Mouse (Mus musculus): ENCODE data around the gene Olfr1506. TPM values are rescaled to one million over a fixed set of nuclear protein-coding genes. Genes with fewer than 3 reads are reported as not detected.
"Not testable (repeated sequence)": the region's sequence is repeated elsewhere in the genome, so short reads cannot be mapped to it uniquely, and the experiment has no call there.

Olfr1506 gene
- not detected in 2 replicates for polyA plus RNA-seq (2015; fragmentation: Nextera tagmentation; extraction: Ambion mirVana)

GRCm38 (mm10) chr2:90224393-90224792 lies at the start of gene Olfr1506:
TSS of gene Olfr1506 (minus strand) at chr2:90224493.
- H3K27ac ChIP-seq (ENCODE audit: low read length), result not testable (repeated sequence)

GRCm38 (mm10) chr2:90270932-90271331 lies 46.6 kb upstream of the Olfr1506 start, which contains the start of gene Olfr1271:
TSS of gene Olfr1271 (minus strand) at chr2:90271032.
- Histone ChIP-seq H3K4me2 (ENCODE audit: low read length) (no peak within 1 kb of the TSS), H3K27me3 (replicated peaks; ENCODE audit: control insufficient read depth, insufficient read depth, low read length) (no peaks in the 10 kb centered on the region), H3K9me3 (ENCODE audit: control insufficient read depth, low read length) (no peaks in the 10 kb centered on the region), H3K27ac (ENCODE audit: low read length) (no peak within 1 kb of the TSS), H3K4me1 (replicated peaks; ENCODE audit: control insufficient read depth, insufficient read depth, low read length) (no peaks in the 10 kb centered on the region), H3K4me3 (replicated peaks; ENCODE audit: low read length) (no peak within 1 kb of the TSS), H3K9ac (replicated peaks; ENCODE audit: low read depth, low read length) (no peak within 1 kb of the TSS), H3K36me3 (ENCODE audit: control insufficient read depth, insufficient read depth) (no peaks in the 10 kb centered on the region)
- 93% methylated on average over 2 of the region's 2 CpGs for WGBS
- ATAC-seq, result no peak

More at GRCm38 (mm10) chr2:90224393-90224792, at the start of gene Olfr1506:
- no CpG with 5 or more reads among the region's 6 CpGs for WGBS
- not testable (repeated sequence) for H3K4me3 ChIP-seq (replicated peaks; ENCODE audit: low read length); H3K4me2 ChIP-seq (ENCODE audit: low read length); H3K9me3 ChIP-seq (ENCODE audit: control insufficient read depth, low read length); H3K27me3 ChIP-seq (replicated peaks; ENCODE audit: control insufficient read depth, insufficient read depth, low read length); H3K36me3 ChIP-seq (ENCODE audit: control insufficient read depth, insufficient read depth); ATAC-seq; H3K4me1 ChIP-seq (replicated peaks; ENCODE audit: control insufficient read depth, insufficient read depth, low read length); H3K9ac ChIP-seq (replicated peaks; ENCODE audit: low read depth, low read length)

- no peaks in the 10 kb centered on the region for H3K4me1 ChIP-seq (replicated peaks; ENCODE audit: control insufficient read depth, insufficient read depth, low read length)
- no peak within 1 kb of the TSS for H3K4me3 ChIP-seq (replicated peaks; ENCODE audit: low read length)
- no peak within 1 kb of the TSS for H3K4me2 ChIP-seq (ENCODE audit: low read length)
- no peak within 1 kb of the TSS for H3K9ac ChIP-seq (replicated peaks; ENCODE audit: low read depth, low read length)
- H3K27ac ChIP-seq (ENCODE audit: low read length), result no peak within 1 kb of the TSS
- WGBS, result 93% methylated on average over 4 of the region's 4 CpGs
- H3K27me3 ChIP-seq (replicated peaks; ENCODE audit: control insufficient read depth, insufficient read depth, low read length), result no peaks in the 10 kb centered on the region
- H3K36me3 ChIP-seq (ENCODE audit: control insufficient read depth, insufficient read depth), result no peaks in the 10 kb centered on the region
- H3K9me3 ChIP-seq (ENCODE audit: control insufficient read depth, low read length), result no peaks in the 10 kb centered on the region
- ATAC-seq, result no peak
These were observed 33.2 kb upstream of the Olfr1506 start, which contains the start of gene Olfr142 for GRCm38 (mm10) chr2:90257492-90257891. TSS of gene Olfr142 (minus strand) at chr2:90257592.

- H3K36me3 ChIP-seq (ENCODE audit: control insufficient read depth, insufficient read depth); ATAC-seq; H3K4me2 ChIP-seq (ENCODE audit: low read length); H3K9ac ChIP-seq (replicated peaks; ENCODE audit: low read depth, low read length); H3K4me1 ChIP-seq (replicated peaks; ENCODE audit: control insufficient read depth, insufficient read depth, low read length); H3K27me3 ChIP-seq (replicated peaks; ENCODE audit: control insufficient read depth, insufficient read depth, low read length); H3K27ac ChIP-seq (ENCODE audit: low read length); H3K4me3 ChIP-seq (replicated peaks; ENCODE audit: low read length); H3K9me3 ChIP-seq (ENCODE audit: control insufficient read depth, low read length): not testable (repeated sequence)
- WGBS, result no CpG with 5 or more reads among the region's 4 CpGs
These were observed 24.7 kb downstream of the Olfr1506 start for GRCm38 (mm10) chr2:90199606-90200005.

- peak; percentile 26; the same call in 1 of the 2 replicates for ATAC-seq
- H3K27ac ChIP-seq (ENCODE audit: low read length); H3K9ac ChIP-seq (replicated peaks; ENCODE audit: low read depth, low read length); H3K36me3 ChIP-seq (ENCODE audit: control insufficient read depth, insufficient read depth); H3K4me3 ChIP-seq (replicated peaks; ENCODE audit: low read length); H3K27me3 ChIP-seq (replicated peaks; ENCODE audit: control insufficient read depth, insufficient read depth, low read length); H3K9me3 ChIP-seq (ENCODE audit: control insufficient read depth, low read length); H3K4me1 ChIP-seq (replicated peaks; ENCODE audit: control insufficient read depth, insufficient read depth, low read length); H3K4me2 ChIP-seq (ENCODE audit: low read length): not testable (repeated sequence)
- no CpG with 5 or more reads among the region's 6 CpGs for WGBS
These were observed 29.0 kb downstream of the Olfr1506 start for GRCm38 (mm10) chr2:90195285-90195684.

GRCm38 (mm10) chr2:90194750-90195149 lies 29.5 kb downstream of the Olfr1506 start:
- not testable (repeated sequence) for H3K9ac ChIP-seq (replicated peaks; ENCODE audit: low read depth, low read length); H3K27me3 ChIP-seq (replicated peaks; ENCODE audit: control insufficient read depth, insufficient read depth, low read length); H3K36me3 ChIP-seq (ENCODE audit: control insufficient read depth, insufficient read depth); H3K9me3 ChIP-seq (ENCODE audit: control insufficient read depth, low read length); H3K27ac ChIP-seq (ENCODE audit: low read length); H3K4me3 ChIP-seq (replicated peaks; ENCODE audit: low read length); H3K4me2 ChIP-seq (ENCODE audit: low read length); H3K4me1 ChIP-seq (replicated peaks; ENCODE audit: control insufficient read depth, insufficient read depth, low read length)
- ATAC-seq, result peak; percentile 73; the same call in 1 of the 2 replicates
- no CpG with 5 or more reads among the region's 3 CpGs for WGBS

- not testable (repeated sequence) for H3K9me3 ChIP-seq (ENCODE audit: control insufficient read depth, low read length)
These were observed 37.2 kb downstream of the Olfr1506 start for GRCm38 (mm10) chr2:90187082-90187481.

GRCm38 (mm10) chr2:90186082-90186481 lies 38.2 kb downstream of the Olfr1506 start:
- H3K4me3 ChIP-seq (replicated peaks; ENCODE audit: low read length); H3K9me3 ChIP-seq (ENCODE audit: control insufficient read depth, low read length); H3K4me1 ChIP-seq (replicated peaks; ENCODE audit: control insufficient read depth, insufficient read depth, low read length); H3K27ac ChIP-seq (ENCODE audit: low read length); H3K4me2 ChIP-seq (ENCODE audit: low read length); H3K9ac ChIP-seq (replicated peaks; ENCODE audit: low read depth, low read length); H3K27me3 ChIP-seq (replicated peaks; ENCODE audit: control insufficient read depth, insufficient read depth, low read length); H3K36me3 ChIP-seq (ENCODE audit: control insufficient read depth, insufficient read depth); ATAC-seq: not testable (repeated sequence)
- no CpG with 5 or more reads among the region's 4 CpGs for WGBS

More at GRCm38 (mm10) chr2:90187082-90187481, 37.2 kb downstream of the Olfr1506 start:
- H3K36me3 ChIP-seq (ENCODE audit: control insufficient read depth, insufficient read depth); H3K27ac ChIP-seq (ENCODE audit: low read length); H3K4me1 ChIP-seq (replicated peaks; ENCODE audit: control insufficient read depth, insufficient read depth, low read length); H3K4me2 ChIP-seq (ENCODE audit: low read length); H3K9ac ChIP-seq (replicated peaks; ENCODE audit: low read depth, low read length); ATAC-seq; H3K27me3 ChIP-seq (replicated peaks; ENCODE audit: control insufficient read depth, insufficient read depth, low read length); H3K4me3 ChIP-seq (replicated peaks; ENCODE audit: low read length): not testable (repeated sequence)
- WGBS, result no CpG with 5 or more reads among the region's 5 CpGs
